ENCODE assay signal across 30 mouse cellular contexts in genomic region chr13:24380713-24381112, GRCm38 (mm10). TPM values are rescaled to one million over a fixed set of nuclear protein-coding genes. Genes with fewer than 3 reads are reported as not detected.
A peak's percentile ranks its signal among the peaks of the same experiment; 100 is the strongest.
DNase-seq lines count a peak whose midpoint lies in the region; ATAC-seq and TF ChIP-seq lines count a peak whose summit lies in the region.
"Had no signal": no experiment of that assay in that cellular context is flagged by ENCODE, and none has a peak within 500 bp of the region (broad histone marks: within the 10 kb centered on the region; RNA-seq: fewer than 3 reads in every experiment).

No protein-coding gene starts in this region.

- no peak overlapping the region for H3K4me2 ChIP-seq in CH12.LX (ENCODE audit: insufficient read depth, low read depth, poor library complexity, severe bottlenecking)
- no peak overlapping the region for H3K4me2 ChIP-seq in forebrain, embryonic 16.5 days (ENCODE audit: low read length)
- H3K4me2 ChIP-seq: embryonic facial prominence, embryonic 13.5 days; forebrain, embryonic 12.5 days; forebrain, embryonic 15.5 days; heart, embryonic 12.5 days; heart, embryonic 15.5 days; hindbrain, embryonic 12.5 days; hindbrain, embryonic 15.5 days; intestine, embryonic 15.5 days had no signal

- no peaks in the 10 kb centered on the region for H3K36me3 ChIP-seq in CH12.LX (replicated peaks in 1 of 2; ENCODE audit: control insufficient read depth in 1 of 2, insufficient read depth in 1 of 2, low read length in 1 of 2)
- H3K36me3 ChIP-seq in forebrain, embryonic 16.5 days (ENCODE audit: control insufficient read depth, insufficient read depth), result no peaks in the 10 kb centered on the region
- H3K36me3 ChIP-seq in heart, embryonic 10.5 days, result no peaks in the 10 kb centered on the region
- H3K36me3 ChIP-seq: embryonic facial prominence, embryonic 10.5 days; embryonic facial prominence, embryonic 13.5 days; forebrain, embryonic 12.5 days; forebrain, embryonic 15.5 days; G1E; heart, embryonic 12.5 days; heart, embryonic 15.5 days; hindbrain, embryonic 12.5 days; hindbrain, embryonic 15.5 days; intestine, embryonic 15.5 days had no signal

- no peak for TF ChIP-seq RAD21 in CH12.LX (IDR thresholded peaks at IDR 0.05; ENCODE audit: low read depth, low read length)

- ATAC-seq in hematopoietic stem cell, adult 5-6 weeks (replicated peaks in 1 of 2; ENCODE audit: insufficient read depth in 1 of 2, low FRiP score in 2 of 2, low TSS enrichment in 1 of 2, low read depth in 1 of 2, poor library complexity in 2 of 2, severe bottlenecking in 2 of 2), result peak; percentile 77 to 80
- ATAC-seq in forebrain, embryonic 16.5 days, result no peak
- ATAC-seq: activated CD4-positive, CD25-positive, alpha-beta regulatory T cell, adult 4 months; forebrain, embryonic 15.5 days; intestine, embryonic 15.5 days had no signal

- no peaks in the 10 kb centered on the region for H3K9me3 ChIP-seq in CH12.LX (replicated peaks; ENCODE audit: low read length)
- no peaks in the 10 kb centered on the region for H3K9me3 ChIP-seq in forebrain, embryonic 16.5 days (ENCODE audit: control insufficient read depth, low read length)
- H3K9me3 ChIP-seq in heart, embryonic 10.5 days, result no peaks in the 10 kb centered on the region
- H3K9me3 ChIP-seq: embryonic facial prominence, embryonic 10.5 days; embryonic facial prominence, embryonic 13.5 days; forebrain, embryonic 12.5 days; forebrain, embryonic 15.5 days; G1E; heart, embryonic 12.5 days; heart, embryonic 15.5 days; hindbrain, embryonic 12.5 days; hindbrain, embryonic 15.5 days; intestine, embryonic 15.5 days had no signal

- dilution Hi-C loops in CH12.LX (cut with MboI; ENCODE audit: extremely low pct_ligation_motif_present, extremely low pct_unique_long_range_greater_than_20kb, low sequenced_read_pairs), result no loop called here

- H3K4me1 ChIP-seq in CH12.LX (ENCODE audit: control insufficient read depth in 1 of 2, insufficient read depth in 2 of 2), result peaks cover 0 to 8% of the 10 kb centered on the region in 2 experiments; a peak in 1 of 4 replicates
- 0 out of 2 replicates have a peak, but pooled peaks cover 7% of the 10 kb centered on the region for H3K4me1 ChIP-seq in forebrain, embryonic 16.5 days (replicated peaks; ENCODE audit: control insufficient read depth, insufficient read depth, low read length)
- peaks cover 3% of the 10 kb centered on the region; the same call in 1 of the 2 replicates for H3K4me1 ChIP-seq in heart, embryonic 10.5 days
- H3K4me1 ChIP-seq: embryonic facial prominence, embryonic 10.5 days; embryonic facial prominence, embryonic 13.5 days; hindbrain, embryonic 12.5 days; intestine, embryonic 15.5 days had no signal

- no peak for DNase-seq in CH12.LX (ENCODE audit: extremely low read depth)
- peak; percentile 81 for DNase-seq in MEL-GATA-1-ER (ENCODE audit: extremely low read depth, low read depth)
- no peak for DNase-seq in heart, embryonic 10.5 days (ENCODE audit: low spot score)
- DNase-seq in cerebellum, adult 11-12 months, result no peak
- DNase-seq: adrenal gland, adult 8-10 months; adrenal gland, postnatal 36 days; cerebellum, adult 2 months; cerebellum, adult 9-11 months; cerebellum, postnatal 25 days; embryo, embryonic 11 days; gastrocnemius, postnatal 10 days; gastrocnemius, postnatal 36 days; heart, adult 11 months; heart, postnatal 10 days; heart, postnatal 36 days; kidney, adult 11 months had no signal

- in situ Hi-C loops in CH12.LX (cut with MboI; ENCODE audit: low pct_ligation_motif_present, low pct_unique_long_range_greater_than_20kb, low sequenced_read_pairs), result no loop called here

- no peak for TF ChIP-seq CTCF in CH12.LX (conservative IDR thresholded peaks at IDR 0.05 in 1 of 2, IDR thresholded peaks at IDR 0.05 in 1 of 2; ENCODE audit: low read depth in 2 of 2, low read length in 2 of 2)

- no peaks in the 10 kb centered on the region for H3K27me3 ChIP-seq in CH12.LX (replicated peaks)
- no peaks in the 10 kb centered on the region for H3K27me3 ChIP-seq in forebrain, embryonic 16.5 days (replicated peaks; ENCODE audit: control insufficient read depth, insufficient read depth, low read length)
- no peaks in the 10 kb centered on the region for H3K27me3 ChIP-seq in heart, embryonic 10.5 days (ENCODE audit: insufficient read depth, poor library complexity, severe bottlenecking)
- H3K27me3 ChIP-seq: embryonic facial prominence, embryonic 13.5 days; forebrain, embryonic 12.5 days; forebrain, embryonic 15.5 days; heart, embryonic 12.5 days; heart, embryonic 15.5 days; hindbrain, embryonic 12.5 days; hindbrain, embryonic 15.5 days; intestine, embryonic 15.5 days had no signal

- H3K79me2 ChIP-seq in CH12.LX (replicated peaks; ENCODE audit: control insufficient read depth, extremely low read depth, insufficient read depth, poor library complexity, severe bottlenecking), result no peaks in the 10 kb centered on the region

- H3K9ac ChIP-seq in CH12.LX (ENCODE audit: insufficient read depth, low read depth), result no peak overlapping the region
- no peak overlapping the region for H3K9ac ChIP-seq in forebrain, embryonic 16.5 days (replicated peaks; ENCODE audit: low read depth, low read length)
- H3K9ac ChIP-seq: embryonic facial prominence, embryonic 13.5 days; forebrain, embryonic 12.5 days; forebrain, embryonic 15.5 days; heart, embryonic 12.5 days; heart, embryonic 15.5 days; hindbrain, embryonic 12.5 days; hindbrain, embryonic 15.5 days; intestine, embryonic 15.5 days had no signal

- no peak overlapping the region for H3K4me3 ChIP-seq in CH12.LX (replicated peaks in 1 of 3; ENCODE audit: low read depth in 2 of 3, low read length in 2 of 3, poor library complexity in 1 of 3)
- H3K4me3 ChIP-seq in forebrain, embryonic 16.5 days (replicated peaks; ENCODE audit: low read length), result no peak overlapping the region
- no peak overlapping the region for H3K4me3 ChIP-seq in heart, embryonic 10.5 days
- H3K4me3 ChIP-seq: embryonic facial prominence, embryonic 10.5 days; embryonic facial prominence, embryonic 13.5 days; erythroblast, embryonic 14.5 days; forebrain, embryonic 12.5 days; forebrain, embryonic 15.5 days; heart, embryonic 12.5 days; heart, embryonic 15.5 days; hindbrain, embryonic 12.5 days; hindbrain, embryonic 15.5 days; intestine, embryonic 15.5 days had no signal

- WGBS in forebrain, embryonic 16.5 days, result 89% methylated on average over 6 of the region's 6 CpGs
- WGBS in heart, embryonic 10.5 days, result 82% methylated on average over 6 of the region's 6 CpGs

- TF ChIP-seq EP300 in CH12.LX (IDR thresholded peaks at IDR 0.05; ENCODE audit: low read length), result no peak

- TF ChIP-seq POLR2A in CH12.LX (IDR thresholded peaks at IDR 0.05; ENCODE audit: low read depth, low read length), result no peak

- no peak overlapping the region for H3K27ac ChIP-seq in CH12.LX (ENCODE audit: insufficient read depth, low read depth)
- no peak overlapping the region for H3K27ac ChIP-seq in forebrain, embryonic 16.5 days (ENCODE audit: low read length)
- H3K27ac ChIP-seq in heart, embryonic 10.5 days, result no peak overlapping the region
- H3K27ac ChIP-seq: embryonic facial prominence, embryonic 10.5 days; embryonic facial prominence, embryonic 13.5 days; forebrain, embryonic 12.5 days; forebrain, embryonic 15.5 days; heart, embryonic 15.5 days; hindbrain, embryonic 12.5 days; hindbrain, embryonic 15.5 days; intestine, embryonic 15.5 days had no signal

TF ChIP-seq in CH12.LX, 34 proteins besides CTCF, POLR2A, EP300 and RAD21:
- TF ChIP-seq E2F4 (IDR thresholded peaks at IDR 0.05; ENCODE audit: insufficient replicate concordance, low read depth, low read length) (no peak), ZNF384 (IDR thresholded peaks at IDR 0.05; ENCODE audit: low read depth, low read length) (peak; percentile 27; the same call in 1 of the 2 replicates), MAFK (IDR thresholded peaks at IDR 0.05; ENCODE audit: insufficient replicate concordance, low read length) (no peak), UBTF (IDR thresholded peaks at IDR 0.05; ENCODE audit: low read depth, low read length) (no peak)

RNA-seq across cellular contexts. Expression of gene Cmah, which starts 53.5 kb away (rescaled TPM):
- total RNA-seq in CH12.LX (2012; rRNA removed) (5.5 and 6.1 TPM in 2 replicates), CH12.LX (2014; rRNA removed) (5.0 and 5.3 TPM in 2 replicates)
- 15.5 and 17.4 TPM in 2 replicates for polyA plus RNA-seq in CH12.LX (2012; ENCODE audit: insufficient read length, low read depth)
- 6.2 and 11.1 TPM in 2 replicates for total RNA-seq in hematopoietic stem cell, adult 5-6 weeks (2017)
- 0.04 and 0.11 TPM in 2 replicates for polyA plus RNA-seq in forebrain, embryonic 16.5 days (2015; fragmentation: Nextera tagmentation; extraction: Ambion mirVana)
- polyA plus RNA-seq in heart, embryonic 10.5 days (2016; fragmentation: Nextera tagmentation; extraction: Ambion mirVana), result 0.21 and 0.39 TPM in 2 replicates
- polyA plus RNA-seq: G1E had no signal

Comparison
In these comparisons a context has a peak if more than half of its experiments do, and no peak if none do; other contexts are left out.
1. RNA of gene Cmah, which starts 53.5 kb away (polyA plus RNA-seq): 15.5 to 17.4 TPM in CH12.LX; 0.21 to 0.39 TPM in heart, embryonic 10.5 days and 0.04 to 0.11 TPM in forebrain, embryonic 16.5 days; every median in the first group is over 10 times any median in the second.